8 mouse cellular contexts compared by ENCODE assay signal in genomic region chr17:8046178-8046577, GRCm38 (mm10).
DNase-seq lines count a peak whose midpoint lies in the region; ATAC-seq and TF ChIP-seq lines count a peak whose summit lies in the region.
"Not testable (repeated sequence)": the region's sequence is repeated elsewhere in the genome, so short reads cannot be mapped to it uniquely, and the experiment has no call there.

No protein-coding gene starts in this region.

- peak; percentile 41; the same call in 1 of the 2 replicates for ATAC-seq in erythroblast, adult 5-6 weeks (replicated peaks; ENCODE audit: low FRiP score, poor library complexity, severe bottlenecking)
- ATAC-seq in megakaryocyte, adult 5-6 weeks (ENCODE audit: poor library complexity, severe bottlenecking), result peak; percentile 52

- peak; percentile 78 for DNase-seq in adrenal gland, postnatal 14 days
- DNase-seq in heart, adult 8-10 months (ENCODE audit: low spot score), result peak; percentile 52
- peak; percentile 76 for DNase-seq in kidney, postnatal 10 days
- peak; percentile 60 to 70 for DNase-seq in left cerebral cortex, adult 2 months (ENCODE audit: extremely low spot score in 1 of 2, low spot score in 2 of 2)
- DNase-seq in spleen, adult 12 weeks (ENCODE audit: low spot score), result peak; percentile 9
- peak; percentile 15 to 50 for DNase-seq in urinary bladder, postnatal 36 days (ENCODE audit: low spot score in 2 of 2)

- H3K4me3 ChIP-seq in left cerebral cortex, adult 2 months, result not testable (repeated sequence)

- intact Hi-C loops in left cerebral cortex, adult 2 months (cut with DNase I), result not testable (repeated sequence)

- H3K27ac ChIP-seq in left cerebral cortex, adult 2 months, result not testable (repeated sequence)

- TF ChIP-seq CTCF in left cerebral cortex, adult 2 months (IDR thresholded peaks at IDR 0.05), result peak; percentile 41

Comparison
In these comparisons a context has a peak if more than half of its experiments do, and no peak if none do; other contexts are left out.
1. DNase-seq: peak in every context shown above with its lines; median percentile 78 in adrenal gland, postnatal 14 days; 76 in kidney, postnatal 10 days; 65 in left cerebral cortex, adult 2 months; 52 in heart, adult 8-10 months; 32 in urinary bladder, postnatal 36 days; 9 in spleen, adult 12 weeks.